Mouse (Mus musculus) kidney, embryonic 16.5 days (tissue): ENCODE data around the gene Vgll4. TPM values are rescaled to one million over a fixed set of nuclear protein-coding genes. Genes with fewer than 3 reads are reported as not detected.

Experiments
- ATAC-seq: fragments of 200-750 bp; cut with Nextera tagmentation; 2 replicates; pipeline ENCODE4 v1.8.0; 2017; ENCODE audit warnings: moderate TSS enrichment; ENCODE audit not compliant: low FRiP score, low TSS enrichment
- H3K27ac ChIP-seq: fragments of 300-500 bp; sonication (generic); 2 replicates; pipeline ENCODE4 v1.5.1; 2014; ENCODE audit warnings: low read length
- H3K27me3 ChIP-seq: fragments of 300-500 bp; sonication (generic); 2 replicates; pipeline ENCODE4 v1.6.1; 2014; ENCODE audit warnings: low read length, control low read depth, mixed read lengths; ENCODE audit not compliant: insufficient read depth
- H3K36me3 ChIP-seq: fragments of 300-500 bp; sonication (generic); 2 replicates; pipeline ENCODE4 v1.6.1; 2014; ENCODE audit warnings: low read length, control low read depth, mixed read lengths; ENCODE audit not compliant: insufficient read depth
- H3K4me1 ChIP-seq: fragments of 300-500 bp; sonication (generic); 2 replicates; pipeline ENCODE4 v1.6.1; 2014; ENCODE audit warnings: low read length, control low read depth, mixed read lengths; ENCODE audit not compliant: insufficient read depth
- H3K4me2 ChIP-seq: fragments of 300-500 bp; sonication (generic); replicated peaks from 2 replicates; pipeline ENCODE4 v1.6.1; 2014; ENCODE audit warnings: low read depth, low read length
- H3K4me3 ChIP-seq: fragments of 300-500 bp; sonication (generic); 2 replicates; pipeline ENCODE4 v1.5.1; 2014; ENCODE audit warnings: mild to moderate bottlenecking, low read length
- H3K9ac ChIP-seq: fragments of 300-500 bp; sonication (generic); replicated peaks from 2 replicates; pipeline ENCODE4 v1.6.1; 2014; ENCODE audit warnings: low read length
- H3K9me3 ChIP-seq: fragments of 300-500 bp; sonication (generic); 2 replicates; pipeline ENCODE4 v1.6.1; 2016; ENCODE audit warnings: low read length, control low read depth
- WGBS: fragments of 180-500 bp; shearing (Covaris S2); extraction: QIAGEN DNeasy Blood & Tissue Kit; methylation state at CpG from one replicate; pipeline ENCODE4 v1.1.7; 2014; 5-methylcytosine and 5-hydroxymethylcytosine counted together
- polyA plus RNA-seq: library from polyadenylated mRNA; unstranded; fragments of >200 nt; fragmentation: Nextera tagmentation; extraction: Ambion mirVana; gene quantifications from 2 replicates; pipeline ENCODE4 v1.2.1, GENCODE M21; 2015

The Vgll4 gene
- polyA plus RNA-seq, 1 experiment from 2014 or later = 114 TPM

DNA sequence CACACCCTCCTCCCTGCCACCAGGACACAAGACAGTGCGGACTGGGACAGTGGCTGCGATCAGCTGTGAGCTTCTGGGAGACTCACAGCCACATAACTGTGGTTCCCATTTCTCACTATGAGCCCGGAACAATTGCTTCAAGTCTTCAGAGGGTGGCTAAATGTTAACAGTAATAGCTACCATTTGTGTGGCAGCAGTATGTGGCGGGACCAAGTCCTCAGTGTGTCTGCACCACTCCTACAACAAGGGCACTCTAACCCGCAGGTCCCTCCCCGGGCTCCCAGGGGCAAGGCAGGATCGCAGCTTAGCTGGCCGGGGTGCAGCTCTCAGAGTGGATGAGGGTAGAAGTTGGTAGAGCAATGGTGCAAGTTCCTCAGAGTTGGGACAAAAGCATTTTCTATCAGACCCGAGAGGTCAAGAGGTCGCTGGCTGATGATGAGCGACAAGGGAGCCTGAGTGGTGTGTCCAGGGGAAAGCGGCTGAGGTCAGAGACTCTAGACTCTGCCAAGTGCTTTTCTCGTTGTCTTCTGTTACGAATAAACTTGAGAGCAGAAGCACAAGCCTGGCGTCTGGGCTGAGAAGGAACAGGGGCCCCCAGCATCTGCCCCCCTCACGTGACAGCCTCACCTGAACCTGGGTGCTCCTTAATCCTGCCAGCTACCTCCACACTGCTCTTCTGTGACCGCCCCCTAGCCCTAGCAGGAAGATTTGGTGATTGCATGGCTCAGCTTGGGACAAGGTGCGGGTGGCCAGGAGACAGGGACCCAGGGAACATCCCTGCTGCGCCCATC is 95.5 kb downstream of the Vgll4 start:
- peak; percentile 58 for ATAC-seq
- WGBS = 4% methylated on average over 19 of the region's 19 CpGs
- H3K27ac ChIP-seq = peak overlapping the region; percentile 100
- H3K36me3 ChIP-seq = peaks cover 8% of the 10 kb centered on the region; the same call in 1 of the 2 replicates
- peak overlapping the region; percentile 92 for H3K4me2 ChIP-seq
- peak overlapping the region; percentile 55 for H3K4me3 ChIP-seq
- H3K4me1 ChIP-seq = peaks cover 92% of the 10 kb centered on the region
- H3K27me3 ChIP-seq = no peaks in the 10 kb centered on the region
- H3K9me3 ChIP-seq = no peaks in the 10 kb centered on the region
- H3K9ac ChIP-seq = peak overlapping the region; percentile 90

DNA sequence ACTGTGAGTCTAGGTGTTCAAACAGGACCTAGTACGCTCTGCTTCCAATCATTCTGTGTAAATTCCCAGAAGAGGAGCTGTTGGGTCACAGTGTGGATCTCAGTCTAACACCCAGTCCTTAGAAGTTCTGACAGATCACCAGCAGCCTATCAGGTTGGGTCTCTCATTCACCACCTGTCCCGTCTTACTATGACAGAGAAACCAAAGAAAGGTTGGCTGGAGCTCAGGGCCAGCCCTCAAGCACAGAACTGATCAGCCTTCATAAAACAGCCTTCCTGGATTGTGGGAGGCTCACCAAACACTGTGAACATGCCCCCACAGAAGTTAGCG is 96.0 kb downstream of the Vgll4 start:
- H3K27me3 ChIP-seq = no peaks in the 10 kb centered on the region
- WGBS = 34% methylated on average over 3 of the region's 3 CpGs

DNA sequence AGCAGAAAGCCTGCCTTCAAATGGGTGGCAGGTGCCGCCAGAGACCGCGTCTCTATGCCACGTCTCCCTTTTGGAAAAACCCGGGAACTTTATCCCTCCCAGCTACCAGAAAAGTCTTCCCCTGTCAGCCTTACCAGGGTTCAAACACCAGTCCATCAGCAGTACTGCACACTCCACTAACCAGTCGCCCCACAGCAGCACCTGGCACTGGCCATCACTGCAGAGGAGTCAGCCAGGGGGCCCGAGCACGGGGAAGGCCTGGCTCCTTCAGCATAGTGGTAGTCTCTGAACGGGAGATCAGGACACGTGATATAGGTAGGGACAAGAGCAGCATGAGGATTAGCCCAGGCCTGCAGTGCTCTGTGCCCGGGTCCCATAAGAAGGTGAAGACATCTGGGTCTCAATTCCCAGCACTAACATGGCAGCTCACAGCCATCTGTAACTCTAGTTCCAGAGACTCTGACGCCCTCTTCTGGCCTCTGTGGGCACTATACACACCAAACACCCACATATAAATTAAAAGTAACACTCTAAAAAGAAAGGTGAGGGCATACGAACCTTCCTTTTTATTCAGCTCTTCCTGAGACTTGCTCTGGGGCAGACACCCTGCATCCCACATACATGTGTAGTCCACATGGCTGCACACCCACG is 98.7 kb downstream of the Vgll4 start:
- Histone ChIP-seq H3K4me1 (peaks cover 71% of the 10 kb centered on the region), H3K4me2 (no peak overlapping the region), H3K27me3 (no peaks in the 10 kb centered on the region), H3K9me3 (no peaks in the 10 kb centered on the region), H3K36me3 (peaks cover 8% of the 10 kb centered on the region; the same call in 1 of the 2 replicates), H3K9ac (peak overlapping the region; percentile 36; the same call in 1 of the 2 replicates), H3K4me3 (no peak overlapping the region), H3K27ac (no peak overlapping the region)
- ATAC-seq = no peak
- 83% methylated on average over 14 of the region's 14 CpGs for WGBS

More for the DNA sequence above, 96.0 kb downstream of the Vgll4 start:
- peak overlapping the region; percentile 55 for H3K4me3 ChIP-seq
- H3K36me3 ChIP-seq = peaks cover 8% of the 10 kb centered on the region; the same call in 1 of the 2 replicates
- peak overlapping the region; percentile 100 for H3K27ac ChIP-seq
- H3K9me3 ChIP-seq = no peaks in the 10 kb centered on the region
- peaks cover 92% of the 10 kb centered on the region for H3K4me1 ChIP-seq
- H3K9ac ChIP-seq = peak overlapping the region; percentile 90
- H3K4me2 ChIP-seq = peak overlapping the region; percentile 92
- ATAC-seq = no peak

DNA sequence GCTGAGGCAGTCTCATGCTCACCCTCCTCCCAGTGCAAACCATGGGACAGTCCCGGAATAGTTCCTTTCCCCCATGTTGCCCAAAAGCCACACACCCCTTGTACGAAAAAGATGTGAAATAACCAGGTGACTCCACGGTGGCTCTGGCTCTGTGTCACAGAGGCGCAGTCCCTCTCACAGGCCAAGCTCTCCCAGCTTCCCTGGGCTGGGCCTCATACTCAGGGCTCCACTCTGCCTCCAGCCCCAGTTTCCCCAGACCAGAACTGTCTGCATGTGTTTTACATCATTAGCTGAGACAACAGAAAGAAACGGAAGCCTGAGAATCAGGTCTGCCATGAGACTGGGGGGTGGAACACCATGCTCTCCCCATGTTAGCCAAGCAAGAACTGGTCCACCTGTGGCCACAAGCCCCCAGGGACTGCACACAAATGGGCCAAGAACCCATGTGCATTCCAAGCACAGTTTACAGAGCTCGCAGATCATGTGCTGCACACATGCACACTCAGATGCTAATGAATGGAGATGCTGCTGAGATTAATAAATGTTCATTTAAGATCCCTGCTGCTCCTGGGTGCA is 100.2 kb downstream of the Vgll4 start:
- no peak for ATAC-seq
- Histone ChIP-seq H3K9me3 (no peaks in the 10 kb centered on the region), H3K4me2 (no peak overlapping the region), H3K4me1 (peaks cover 65% of the 10 kb centered on the region), H3K36me3 (peaks cover 8% of the 10 kb centered on the region; the same call in 1 of the 2 replicates), H3K4me3 (no peak overlapping the region), H3K27ac (no peak overlapping the region), H3K27me3 (no peaks in the 10 kb centered on the region), H3K9ac (no peak overlapping the region)
- 68% methylated on average over 6 of the region's 6 CpGs for WGBS

DNA sequence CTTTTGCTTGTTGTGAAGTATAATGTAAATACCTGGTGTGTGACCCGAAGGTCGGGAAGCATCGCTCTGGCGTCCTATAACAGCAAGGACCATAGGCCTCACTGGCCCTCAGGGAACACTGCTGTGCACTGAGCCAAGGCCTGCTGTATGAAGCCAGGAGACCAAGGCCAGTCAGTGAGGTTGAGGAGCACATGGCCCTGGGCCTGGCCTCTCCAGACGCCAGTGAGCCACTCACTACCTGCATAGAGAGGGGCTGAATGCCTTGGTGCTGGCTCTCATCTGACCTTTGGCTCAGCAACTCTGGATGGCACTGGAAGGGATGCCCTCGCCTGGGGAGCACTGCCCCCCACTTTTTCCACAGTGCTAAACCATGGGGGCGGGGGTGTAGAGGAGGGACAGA is 101.1 kb downstream of the Vgll4 start:
- 0 out of 2 replicates have a peak, but pooled peaks have one; percentile 17 for ATAC-seq
- Histone ChIP-seq H3K9ac (no peak overlapping the region; the same call in 1 of the 2 replicates), H3K4me2 (no peak overlapping the region), H3K36me3 (peaks cover 13% of the 10 kb centered on the region; the same call in 1 of the 2 replicates), H3K4me1 (peaks cover 55% of the 10 kb centered on the region), H3K27ac (no peak overlapping the region; the same call in 1 of the 2 replicates), H3K4me3 (no peak overlapping the region), H3K9me3 (no peaks in the 10 kb centered on the region), H3K27me3 (no peaks in the 10 kb centered on the region)
- 75% methylated on average over 7 of the region's 7 CpGs for WGBS

DNA sequence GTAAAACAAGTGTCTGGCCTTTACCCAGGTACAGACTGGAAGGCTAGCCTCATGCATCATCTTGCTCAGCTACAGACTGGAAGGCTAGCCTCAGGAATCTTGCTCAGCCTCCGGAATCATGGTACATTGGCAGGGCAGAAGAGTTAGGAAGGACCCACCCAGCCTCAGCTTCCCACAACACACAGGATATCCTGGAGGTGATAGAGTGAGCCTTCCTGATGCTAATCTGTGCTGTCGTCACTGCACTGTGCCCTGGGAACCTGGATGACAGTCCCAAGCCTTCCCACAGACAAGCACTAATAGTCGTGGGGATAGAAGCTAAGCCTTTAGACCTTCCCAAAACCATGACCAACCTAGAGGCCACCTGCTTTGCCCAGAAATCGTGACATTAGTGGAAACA is 103.2 kb downstream of the Vgll4 start:
- ATAC-seq = no peak
- 77% methylated on average over 4 of the region's 4 CpGs for WGBS
- Histone ChIP-seq H3K27ac (peak overlapping the region; percentile 55), H3K36me3 (peaks cover 26% of the 10 kb centered on the region), H3K27me3 (no peaks in the 10 kb centered on the region), H3K4me2 (no peak overlapping the region), H3K4me1 (peaks cover 36% of the 10 kb centered on the region), H3K9me3 (no peaks in the 10 kb centered on the region), H3K9ac (no peak overlapping the region), H3K4me3 (no peak overlapping the region)

DNA sequence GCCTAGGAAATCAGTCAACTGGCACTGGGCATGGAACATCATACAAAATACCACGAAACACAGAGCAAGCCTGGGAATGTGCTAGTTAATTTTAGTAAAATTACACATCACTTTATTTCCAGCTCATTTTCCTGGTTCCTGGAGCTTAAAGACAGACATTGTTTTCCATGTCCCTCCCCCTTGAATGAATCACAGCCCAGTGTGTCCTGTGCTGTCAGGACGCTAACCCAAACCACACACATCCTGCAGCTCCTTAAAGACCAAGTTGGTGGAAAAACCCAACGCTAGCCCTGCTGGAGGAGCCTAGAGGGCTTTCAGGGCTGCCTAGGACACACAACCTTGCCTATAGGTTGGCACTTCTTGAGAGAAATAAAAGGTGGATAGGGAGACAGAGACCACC is 103.7 kb downstream of the Vgll4 start:
- Histone ChIP-seq H3K27ac (peak overlapping the region; percentile 55), H3K27me3 (no peaks in the 10 kb centered on the region), H3K9me3 (no peaks in the 10 kb centered on the region), H3K9ac (no peak overlapping the region), H3K4me2 (no peak overlapping the region), H3K36me3 (peaks cover 25% of the 10 kb centered on the region), H3K4me3 (no peak overlapping the region), H3K4me1 (peaks cover 34% of the 10 kb centered on the region)
- WGBS = 79% methylated on average over 3 of the region's 3 CpGs
- ATAC-seq = no peak

DNA sequence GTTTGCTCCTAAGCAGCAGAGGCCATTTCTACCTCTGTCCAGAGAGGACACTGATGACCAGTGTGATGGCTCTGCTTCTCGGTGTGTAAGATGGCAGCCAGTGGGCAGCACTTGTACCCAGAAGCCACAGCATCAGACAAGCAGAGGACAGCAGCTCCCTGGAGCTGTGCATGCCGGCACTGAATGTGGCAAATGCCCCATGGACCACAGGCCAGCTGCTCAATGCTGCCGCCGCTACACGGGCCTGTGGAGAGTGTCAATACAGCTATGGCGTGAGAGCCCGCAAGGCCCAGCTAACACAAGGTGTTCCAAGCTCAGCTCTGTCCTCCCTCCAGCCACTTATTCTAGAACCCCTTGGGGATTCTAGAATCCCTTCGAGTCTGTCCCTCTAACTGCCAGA is 105.4 kb downstream of the Vgll4 start:
- H3K9ac ChIP-seq = no peak overlapping the region
- H3K4me2 ChIP-seq = no peak overlapping the region
- no peaks in the 10 kb centered on the region for H3K27me3 ChIP-seq
- 88% methylated on average over 8 of the region's 8 CpGs for WGBS
- no peaks in the 10 kb centered on the region for H3K9me3 ChIP-seq
- H3K27ac ChIP-seq = no peak overlapping the region
- H3K4me3 ChIP-seq = no peak overlapping the region
- peaks cover 32% of the 10 kb centered on the region for H3K36me3 ChIP-seq
- no peak for ATAC-seq
- H3K4me1 ChIP-seq = peaks cover 24% of the 10 kb centered on the region

DNA sequence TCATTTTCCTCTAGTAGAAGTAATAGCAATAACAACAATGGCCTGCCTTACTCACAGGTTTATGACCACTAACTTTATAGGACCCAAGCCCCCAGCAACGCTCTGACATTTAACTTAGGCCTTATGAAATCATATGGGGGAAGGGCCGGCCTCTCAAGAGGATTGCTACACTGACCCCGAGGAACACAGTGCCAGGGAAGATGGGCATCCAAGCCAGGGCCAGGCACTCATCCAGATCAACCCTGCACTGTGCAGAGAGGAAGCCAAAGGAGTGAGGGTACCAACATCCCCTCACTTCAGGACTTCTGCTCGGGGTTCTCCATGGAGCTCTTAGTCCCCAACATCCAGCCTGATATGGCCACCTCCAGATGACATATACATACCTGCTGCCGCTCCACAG is 106.3 kb downstream of the Vgll4 start:
- peaks cover 24% of the 10 kb centered on the region for H3K4me1 ChIP-seq
- no peak overlapping the region for H3K9ac ChIP-seq
- H3K9me3 ChIP-seq = no peaks in the 10 kb centered on the region
- ATAC-seq = no peak
- peaks cover 37% of the 10 kb centered on the region for H3K36me3 ChIP-seq
- no peak overlapping the region for H3K4me2 ChIP-seq
- WGBS = 91% methylated on average over 5 of the region's 5 CpGs
- H3K4me3 ChIP-seq = no peak overlapping the region
- no peak overlapping the region for H3K27ac ChIP-seq
- H3K27me3 ChIP-seq = no peaks in the 10 kb centered on the region
